Mouse (Mus musculus): ENCODE measurements around the gene Snx18.

The Snx18 gene

GRCm38 (mm10) chr13:113597616-113598015 is 20.7 kb downstream of the Snx18 start:
- CTCF ChIA-PET: no interaction called here

DNA sequence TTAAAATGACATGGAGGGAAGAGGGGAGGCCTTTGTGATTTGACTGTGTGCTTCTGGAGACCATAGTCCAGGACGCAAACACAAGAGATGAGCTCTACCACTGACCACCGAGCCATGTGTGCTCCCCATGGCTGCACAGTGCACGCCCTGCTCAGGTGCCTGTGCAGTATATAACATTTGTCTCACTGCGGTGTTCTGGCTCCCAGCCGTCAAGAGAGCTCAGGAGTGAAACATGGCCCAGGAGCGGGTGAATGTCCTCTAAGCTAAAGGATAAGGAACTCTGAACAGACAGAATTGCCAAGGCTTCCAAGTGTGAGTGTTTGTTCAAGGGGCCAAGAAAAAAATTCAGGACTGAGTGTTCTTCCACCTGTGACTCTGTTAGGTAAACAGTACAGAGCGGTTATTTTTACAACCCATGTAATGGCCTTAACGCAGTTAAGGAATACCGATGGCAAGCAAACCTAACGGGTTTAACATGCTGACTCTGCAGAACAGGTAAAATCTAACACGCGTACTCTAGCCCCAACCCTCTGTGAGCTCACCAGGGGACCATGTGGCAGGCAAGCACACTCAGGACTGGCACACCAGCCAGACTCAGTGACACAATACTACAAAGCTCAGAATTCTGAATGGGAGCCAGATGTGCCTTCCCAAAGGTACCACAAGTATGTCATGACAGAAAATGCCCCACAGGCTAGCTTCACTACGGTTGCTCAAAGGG is 21.4 kb downstream of the Snx18 start:
- CTCF ChIA-PET: no interaction called here

DNA sequence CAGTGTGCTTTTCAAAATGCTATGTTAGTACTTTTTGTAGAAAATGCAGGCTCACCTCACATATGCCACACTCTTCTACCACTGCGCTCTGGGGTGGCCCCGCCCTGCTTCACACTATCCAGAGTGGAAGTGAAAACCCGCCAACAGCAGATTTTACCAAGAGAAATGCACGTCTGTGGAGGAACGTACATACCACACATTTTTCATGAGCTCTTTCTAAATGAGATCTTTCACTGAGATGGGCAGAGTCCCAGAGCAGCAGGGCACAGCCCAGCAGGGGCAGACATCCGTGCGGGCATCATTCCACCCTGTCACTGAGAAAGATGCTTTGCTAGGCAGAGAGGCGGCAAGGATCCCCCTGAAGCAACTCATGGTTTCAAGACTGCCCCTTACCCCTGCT is 22.4 kb downstream of the Snx18 start:
- CTCF ChIA-PET: no interaction called here

- CTCF ChIA-PET: no interaction called here
These were observed 23.1 kb downstream of the Snx18 start for GRCm38 (mm10) chr13:113595219-113595618.

DNA sequence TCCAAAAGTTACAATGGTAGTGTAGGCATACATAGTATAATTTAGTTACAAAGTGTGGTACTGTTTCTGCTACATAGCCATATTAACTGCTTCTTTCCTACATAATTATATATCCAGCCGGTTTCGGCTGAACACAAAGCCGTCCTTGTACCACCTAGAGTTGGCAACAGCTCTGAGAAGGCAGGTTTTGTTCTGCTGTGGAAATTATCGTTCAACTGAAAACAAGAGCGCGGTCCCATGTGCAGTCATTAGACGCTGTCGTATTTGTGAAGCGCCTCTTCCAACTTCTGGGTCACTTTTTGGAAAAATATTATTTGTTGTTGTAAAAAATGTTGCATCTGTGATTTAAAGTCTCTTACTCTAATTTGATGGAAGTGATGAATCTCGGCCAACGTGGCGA is 24.0 kb downstream of the Snx18 start:
- CTCF ChIA-PET: no interaction called here

- CTCF ChIA-PET: interaction anchor here (0.6 to 0.7 kb wide), 2 partner anchors 12 to 573 kb away, joined by 4 to 14 read pairs; no protein-coding TSS in a partner anchor
These were observed 24.7 kb downstream of the Snx18 start for GRCm38 (mm10) chr13:113593711-113594110.

DNA sequence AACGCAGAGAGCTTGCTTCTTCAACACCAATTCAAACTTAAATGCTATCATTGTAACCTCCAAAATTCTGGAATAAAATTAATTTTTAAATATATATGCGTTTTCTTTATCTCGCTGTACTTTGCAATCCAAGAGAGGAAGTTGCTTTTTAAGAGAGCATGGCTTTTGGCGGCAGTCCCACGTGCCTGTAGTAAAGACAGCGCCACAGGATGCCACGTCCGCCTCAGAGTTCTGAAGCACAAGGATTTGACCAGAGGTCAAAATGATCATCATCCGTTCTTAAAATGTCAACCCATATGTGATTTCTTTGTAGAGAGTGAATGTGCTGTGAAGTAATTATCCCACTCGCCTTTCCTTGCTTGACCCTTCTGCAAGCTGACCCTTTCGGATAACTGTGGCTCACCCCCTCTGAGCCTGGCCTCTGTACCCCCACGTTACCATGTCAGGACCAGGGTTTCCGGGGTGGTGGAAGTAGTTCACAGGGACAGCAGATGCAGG is 25.6 kb downstream of the Snx18 start:
- CTCF ChIA-PET: interaction anchor here (0.6 kb wide), 1 partner anchor 574 kb away, joined by 14 read pairs; no protein-coding TSS in a partner anchor

DNA sequence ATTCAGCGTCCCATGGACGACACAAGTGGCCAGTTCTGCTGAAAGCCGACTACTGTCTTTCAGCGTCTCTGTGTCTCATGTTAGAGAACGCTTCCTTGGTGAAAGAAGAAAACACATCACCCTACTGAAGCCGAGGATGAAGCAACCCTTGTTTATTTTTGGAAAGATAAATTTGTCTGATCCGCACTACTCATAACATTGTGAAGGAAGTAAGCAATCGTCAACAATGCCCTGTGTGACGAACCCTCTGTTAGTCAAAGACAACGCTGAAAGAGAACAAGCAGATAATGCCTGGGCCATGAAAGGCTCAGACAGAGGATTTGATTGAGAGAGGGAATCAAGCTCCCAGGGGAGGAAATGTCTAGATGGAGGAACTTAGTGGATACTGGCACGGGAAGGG is 27.0 kb downstream of the Snx18 start:
- CTCF ChIA-PET: no interaction called here

- CTCF ChIA-PET: no interaction called here
These were observed 28.1 kb downstream of the Snx18 start for GRCm38 (mm10) chr13:113590216-113590615.

- CTCF ChIA-PET: no interaction called here
These were observed 28.9 kb downstream of the Snx18 start for GRCm38 (mm10) chr13:113589499-113589898.

- CTCF ChIA-PET: no interaction called here
These were observed 31.0 kb downstream of the Snx18 start for GRCm38 (mm10) chr13:113587200-113587936.

- CTCF ChIA-PET: interaction anchor here (0.6 kb wide), 1 partner anchor 557 kb away, joined by 6 read pairs; no protein-coding TSS in a partner anchor
These were observed 32.8 kb downstream of the Snx18 start for GRCm38 (mm10) chr13:113585606-113586005.

DNA sequence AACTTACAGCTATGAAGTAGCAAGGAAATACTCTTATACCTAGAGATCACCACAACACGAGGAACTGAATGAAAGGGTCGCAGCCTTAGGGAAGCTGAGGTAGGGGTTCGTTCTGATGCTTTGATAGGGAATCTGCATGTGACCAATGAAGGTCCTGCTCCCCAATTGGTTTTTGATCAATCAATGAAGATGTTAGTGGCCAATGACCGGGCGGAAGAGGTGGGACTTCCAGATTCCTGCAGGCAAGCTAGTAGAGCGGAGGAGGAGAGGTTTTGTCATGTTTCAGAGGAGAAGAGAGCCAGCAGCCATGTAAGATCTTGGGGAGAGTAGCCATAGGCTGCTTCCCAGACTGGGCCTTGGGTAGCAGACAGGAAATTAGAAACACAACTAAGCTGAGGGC is 33.9 kb downstream of the Snx18 start:
- CTCF ChIA-PET: no interaction called here

GRCm38 (mm10) chr13:113583563-113583962 is 34.8 kb downstream of the Snx18 start:
- CTCF ChIA-PET: no interaction called here

- CTCF ChIA-PET: no interaction called here
These were observed 36.3 kb downstream of the Snx18 start for GRCm38 (mm10) chr13:113582024-113582423.

- CTCF ChIA-PET: interaction anchor here (0.6 kb wide), 1 partner anchor 12 kb away, joined by 4 read pairs; no protein-coding TSS in a partner anchor
These were observed 36.9 kb downstream of the Snx18 start for GRCm38 (mm10) chr13:113581436-113581835.

DNA sequence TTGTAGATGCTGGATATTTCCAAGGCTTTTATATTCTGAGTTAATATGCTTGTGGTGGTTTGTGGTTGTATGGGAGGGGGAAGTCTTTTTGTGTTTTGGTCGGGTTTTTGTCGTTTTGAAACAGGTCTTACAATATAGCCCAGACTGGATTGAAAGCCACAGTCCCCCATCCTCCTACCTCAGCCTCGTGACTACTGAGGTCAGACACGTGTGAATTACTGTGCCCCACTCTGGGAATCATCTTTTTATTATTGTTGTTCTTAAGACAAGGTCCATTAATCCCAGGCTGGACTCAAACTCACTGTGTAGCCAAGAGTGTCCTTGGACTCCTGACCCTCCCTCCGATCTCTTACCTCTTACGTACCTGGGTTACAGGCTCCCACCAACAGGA is 38.0 kb downstream of the Snx18 start:
- CTCF ChIA-PET: no interaction called here

DNA sequence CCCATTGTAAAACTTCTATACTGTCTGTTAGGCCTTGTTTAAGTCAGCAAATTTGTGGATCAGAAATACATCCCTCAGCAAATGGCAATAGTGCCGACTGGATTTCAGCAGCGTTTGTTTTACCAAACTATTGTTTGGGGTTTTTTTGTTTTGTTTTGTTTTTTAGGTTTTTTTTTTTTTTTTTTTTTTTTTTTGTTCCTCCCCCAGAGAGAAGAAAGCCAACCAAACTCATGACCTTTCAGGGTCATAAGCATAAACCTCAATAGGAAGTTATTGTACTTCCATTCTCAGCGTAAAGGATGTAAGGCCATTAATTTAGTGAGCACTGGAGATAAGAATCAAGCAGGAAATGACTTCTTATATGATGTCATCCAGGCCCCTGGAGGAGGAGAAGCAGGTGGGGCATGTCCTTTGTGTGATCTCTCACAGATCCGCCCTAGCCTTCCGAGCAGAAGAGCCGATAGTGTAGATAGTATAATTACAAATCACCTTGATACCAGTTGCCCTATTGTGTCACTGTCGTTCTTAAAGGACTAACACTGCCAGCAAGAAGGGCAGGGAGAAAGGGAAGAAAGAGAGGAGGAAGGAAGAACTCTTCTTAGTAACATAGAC is 38.5 kb downstream of the Snx18 start:
- CTCF ChIA-PET: no interaction called here

GRCm38 (mm10) chr13:113574232-113574631 is 44.1 kb downstream of the Snx18 start:
- CTCF ChIA-PET: no interaction called here

GRCm38 (mm10) chr13:113573377-113573776 is 45.0 kb downstream of the Snx18 start:
- CTCF ChIA-PET: no interaction called here

DNA sequence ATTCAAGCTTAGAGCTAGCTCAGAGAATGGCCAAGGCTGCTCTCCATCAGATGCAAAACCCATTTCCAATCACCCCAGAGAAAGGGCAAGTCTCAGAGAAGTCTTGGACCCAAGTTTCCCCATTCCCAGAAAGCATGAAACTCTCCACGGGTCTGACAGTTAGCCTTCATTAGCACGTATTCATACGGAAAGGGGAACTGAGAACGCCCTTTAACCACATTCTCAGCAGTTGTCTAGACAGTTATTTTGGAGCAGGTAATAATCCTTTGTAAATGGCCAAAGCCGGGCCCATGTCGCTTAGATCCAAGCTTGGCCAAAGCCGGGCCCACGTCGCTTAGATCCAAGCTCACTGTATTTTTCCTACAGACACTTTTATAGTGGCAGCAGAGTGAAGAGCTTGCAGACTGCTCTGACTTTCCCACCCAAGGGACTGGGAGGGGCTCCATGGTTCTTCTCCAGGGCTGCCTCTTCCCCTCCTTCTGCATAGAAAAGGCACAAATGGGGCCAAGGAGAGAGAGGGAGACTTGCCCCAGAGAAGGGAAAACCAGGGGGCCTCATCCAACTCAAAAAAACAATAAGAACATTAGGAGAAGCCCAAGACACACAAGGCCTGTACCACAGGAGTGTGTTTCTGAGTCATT is 46.2 kb downstream of the Snx18 start:
- CTCF ChIA-PET: interaction anchor here (0.6 to 0.7 kb wide), 3 partner anchors 23 to 1311 kb away, joined by 4 to 5 read pairs (median 4); no protein-coding TSS in a partner anchor

GRCm38 (mm10) chr13:113569526-113569925 is 48.8 kb downstream of the Snx18 start:
- CTCF ChIA-PET: no interaction called here

All from spleen, embryonic (tissue).